Mouse (Mus musculus) stomach, embryonic 16.5 days (tissue): ENCODE results near the gene Ulk4. TPM values are rescaled to one million over a fixed set of nuclear protein-coding genes. Genes with fewer than 3 reads are reported as not detected.

Source experiments
- ATAC-seq: fragments of 200-750 bp; cut with Nextera tagmentation; 2 replicates; pipeline ENCODE4 v1.8.0; 2017; ENCODE audit warnings: moderate number of reproducible peaks, moderate TSS enrichment; ENCODE audit not compliant: insufficient read depth, low FRiP score
- H3K27ac ChIP-seq: fragments of 300-500 bp; sonication (generic); 2 replicates; pipeline ENCODE4 v1.5.1; 2014; ENCODE audit warnings: low read length
- H3K27me3 ChIP-seq: fragments of 300-500 bp; sonication (generic); 2 replicates; pipeline ENCODE4 v1.6.1; 2014; ENCODE audit warnings: low read length, control low read depth, mixed read lengths; ENCODE audit not compliant: control insufficient read depth, insufficient read depth
- H3K36me3 ChIP-seq: fragments of 300-500 bp; sonication (generic); 2 replicates; pipeline ENCODE4 v1.6.1; 2014; ENCODE audit warnings: low read length; ENCODE audit not compliant: control insufficient read depth, insufficient read depth
- H3K4me1 ChIP-seq: fragments of 300-500 bp; sonication (generic); 2 replicates; pipeline ENCODE4 v1.6.1; 2014; ENCODE audit warnings: low read length, control low read depth, mixed read lengths; ENCODE audit not compliant: control insufficient read depth, insufficient read depth
- H3K4me2 ChIP-seq: fragments of 300-500 bp; sonication (generic); 2 replicates; pipeline ENCODE4 v1.6.1; 2014; ENCODE audit warnings: low read depth, low read length, mixed read lengths
- H3K4me3 ChIP-seq: fragments of 300-500 bp; sonication (generic); replicated peaks from 2 replicates; pipeline ENCODE4 v1.5.1; 2014; ENCODE audit warnings: mild to moderate bottlenecking, low read length
- H3K9ac ChIP-seq: fragments of 300-500 bp; sonication (generic); 2 replicates; pipeline ENCODE4 v1.6.1; 2014; ENCODE audit warnings: low read length
- H3K9me3 ChIP-seq: fragments of 300-500 bp; sonication (generic); replicated peaks from 2 replicates; pipeline ENCODE4 v1.6.1; 2016; ENCODE audit warnings: low read length, control low read depth; ENCODE audit not compliant: control insufficient read depth
- WGBS: fragments of 180-500 bp; shearing (Covaris S2); extraction: QIAGEN DNeasy Blood & Tissue Kit; methylation state at CpG from one replicate; pipeline ENCODE4 v1.1.7; 2014; 5-methylcytosine and 5-hydroxymethylcytosine counted together
- polyA plus RNA-seq: library from polyadenylated mRNA; unstranded; fragments of >200 nt; fragmentation: Nextera tagmentation; extraction: Ambion mirVana; gene quantifications from 2 replicates; pipeline ENCODE4 v1.2.1, GENCODE M21; 2015

The Ulk4 gene
- polyA plus RNA-seq, 1 experiment from 2014 or later: 124 TPM

DNA sequence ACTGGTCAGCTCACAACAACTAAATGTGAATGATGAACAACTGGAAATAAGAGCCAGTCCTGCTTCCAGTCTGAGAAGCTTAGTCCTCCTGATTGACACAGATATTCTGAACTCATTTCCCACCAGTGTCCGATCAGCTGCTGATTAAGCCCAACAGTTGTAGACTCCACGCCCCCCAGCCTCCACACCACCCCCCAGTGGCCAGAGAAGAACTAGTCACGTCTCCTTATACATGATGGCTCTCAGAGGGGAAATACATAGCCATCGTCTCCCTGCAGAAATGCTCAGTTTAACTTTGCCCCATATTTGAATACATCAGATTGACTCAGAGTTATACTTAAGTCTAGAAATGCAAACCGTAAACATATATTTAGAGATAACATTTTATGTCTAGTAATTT lies 184.4 kb downstream of the Ulk4 start:
- no peak overlapping the region for H3K4me2 ChIP-seq
- H3K9ac ChIP-seq: no peak overlapping the region
- no peaks in the 10 kb centered on the region for H3K27me3 ChIP-seq
- 76% methylated on average over 5 of the region's 5 CpGs for WGBS
- no peak for ATAC-seq
- no peaks in the 10 kb centered on the region for H3K4me1 ChIP-seq
- H3K36me3 ChIP-seq: no peaks in the 10 kb centered on the region
- H3K9me3 ChIP-seq: no peaks in the 10 kb centered on the region
- H3K27ac ChIP-seq: no peak overlapping the region
- no peak overlapping the region for H3K4me3 ChIP-seq

DNA sequence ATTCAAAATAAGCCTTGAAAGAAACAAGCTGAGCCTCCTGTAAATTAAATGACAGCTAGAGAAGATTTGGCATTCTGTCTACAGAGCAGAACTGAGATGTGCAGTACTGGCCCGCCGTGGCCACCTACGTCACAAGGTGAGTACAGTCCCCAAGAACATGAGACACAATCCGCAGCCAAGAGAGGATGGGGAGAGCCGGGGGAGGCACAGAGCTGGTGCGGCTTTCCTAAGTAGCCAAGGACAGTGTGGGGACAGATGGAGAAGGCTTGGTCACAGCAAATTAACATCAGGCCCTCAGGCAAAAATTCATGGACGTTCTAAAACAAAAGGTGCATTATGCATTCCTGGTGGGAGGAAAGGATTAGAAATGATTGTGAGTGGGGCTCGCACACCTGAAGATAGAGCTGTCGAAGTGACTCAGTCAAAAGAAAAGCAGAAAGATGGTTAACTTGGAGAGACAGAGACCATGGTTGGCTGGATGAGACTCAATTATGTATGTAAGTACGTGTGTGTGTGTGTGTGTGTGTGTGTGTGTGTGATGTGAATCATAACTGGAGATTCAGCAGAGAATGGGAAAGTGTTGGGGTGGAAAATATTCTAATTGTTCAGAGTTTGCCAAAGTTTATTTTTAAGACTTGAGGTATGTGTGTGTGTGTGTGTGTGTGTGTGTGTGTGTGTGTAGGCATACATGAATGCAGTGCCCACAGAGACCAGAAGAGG lies 185.8 kb downstream of the Ulk4 start:
- Histone ChIP-seq H3K9ac (no peak overlapping the region), H3K4me1 (no peaks in the 10 kb centered on the region), H3K27ac (no peak overlapping the region), H3K9me3 (no peaks in the 10 kb centered on the region), H3K4me3 (no peak overlapping the region), H3K36me3 (no peaks in the 10 kb centered on the region), H3K27me3 (no peaks in the 10 kb centered on the region), H3K4me2 (no peak overlapping the region)
- WGBS: 81% methylated on average over 10 of the region's 10 CpGs
- no peak for ATAC-seq

DNA sequence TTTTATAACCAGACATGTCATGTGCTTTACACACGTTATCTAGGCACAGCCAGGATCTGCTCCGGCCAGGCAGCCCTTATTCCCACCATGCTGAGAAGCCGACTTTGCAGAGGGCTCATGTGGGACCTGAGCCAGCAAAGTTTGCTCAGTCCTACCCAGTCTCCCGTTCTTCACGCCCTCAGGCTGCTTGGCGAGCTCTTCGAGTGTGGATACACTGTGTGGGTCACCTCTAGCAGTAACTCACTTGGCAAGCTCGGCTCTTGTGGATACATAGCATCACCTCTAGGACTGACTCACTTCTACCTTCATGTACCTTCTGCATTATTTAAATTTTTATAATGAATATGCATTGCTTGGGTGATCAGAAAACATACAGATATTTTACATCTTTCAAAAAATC lies 189.3 kb downstream of the Ulk4 start:
- no peaks in the 10 kb centered on the region for H3K9me3 ChIP-seq
- H3K9ac ChIP-seq: no peak overlapping the region
- no peaks in the 10 kb centered on the region for H3K27me3 ChIP-seq
- H3K4me2 ChIP-seq: no peak overlapping the region
- ATAC-seq: no peak
- WGBS: 69% methylated on average over 8 of the region's 8 CpGs
- H3K27ac ChIP-seq: no peak overlapping the region
- H3K4me3 ChIP-seq: no peak overlapping the region
- no peaks in the 10 kb centered on the region for H3K36me3 ChIP-seq
- no peaks in the 10 kb centered on the region for H3K4me1 ChIP-seq

DNA sequence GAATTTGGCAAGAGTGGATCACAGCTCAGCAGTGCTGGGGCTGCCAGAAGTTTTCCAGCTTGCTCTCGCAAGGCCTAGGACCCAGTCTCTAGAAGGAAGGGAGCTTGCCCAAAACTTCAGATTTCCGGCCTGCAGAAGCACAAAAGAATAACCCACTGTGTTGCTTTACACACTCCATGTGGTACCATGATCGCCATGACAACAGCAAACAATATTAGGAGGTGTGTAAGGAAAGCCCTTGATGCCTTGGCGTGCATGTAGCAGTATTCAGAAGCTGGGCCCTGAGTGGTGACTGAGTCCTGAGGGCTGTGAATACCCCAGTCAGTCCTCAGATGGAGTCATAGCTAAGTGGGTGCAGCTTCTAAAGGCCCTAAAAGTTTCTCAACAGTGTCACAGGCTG lies 192.8 kb downstream of the Ulk4 start:
- 74% methylated on average over 4 of the region's 4 CpGs for WGBS
- no peaks in the 10 kb centered on the region for H3K27me3 ChIP-seq
- no peak for ATAC-seq
- no peaks in the 10 kb centered on the region for H3K36me3 ChIP-seq
- H3K27ac ChIP-seq: no peak overlapping the region
- no peak overlapping the region for H3K9ac ChIP-seq
- no peak overlapping the region for H3K4me3 ChIP-seq
- peaks cover 8% of the 10 kb centered on the region for H3K4me1 ChIP-seq
- H3K9me3 ChIP-seq: no peaks in the 10 kb centered on the region
- no peak overlapping the region for H3K4me2 ChIP-seq

DNA sequence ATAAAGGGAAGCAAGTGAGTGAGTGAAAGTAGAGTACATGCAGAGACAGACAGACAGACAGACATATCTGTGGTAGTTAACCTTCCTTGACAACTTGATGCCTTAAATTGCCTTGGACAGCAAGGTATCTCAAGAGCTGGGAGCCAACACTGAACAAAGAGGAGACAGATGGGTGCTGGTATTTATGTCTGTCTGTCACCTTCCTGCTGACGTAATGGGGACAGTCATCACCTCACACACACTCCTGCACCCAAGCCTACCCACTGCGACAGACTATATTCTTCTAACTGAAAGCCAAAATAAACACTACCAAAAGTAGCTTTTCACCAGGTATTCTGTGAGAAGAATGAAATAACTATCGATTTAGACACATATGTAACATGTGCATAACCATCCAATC lies 196.2 kb downstream of the Ulk4 start:
- Histone ChIP-seq H3K27ac (no peak overlapping the region), H3K9ac (no peak overlapping the region), H3K36me3 (no peaks in the 10 kb centered on the region), H3K9me3 (no peaks in the 10 kb centered on the region), H3K4me3 (no peak overlapping the region), H3K4me1 (peaks cover 9% of the 10 kb centered on the region), H3K27me3 (no peaks in the 10 kb centered on the region), H3K4me2 (no peak overlapping the region)
- ATAC-seq: no peak
- WGBS: 87% methylated on average over 3 of the region's 3 CpGs

DNA sequence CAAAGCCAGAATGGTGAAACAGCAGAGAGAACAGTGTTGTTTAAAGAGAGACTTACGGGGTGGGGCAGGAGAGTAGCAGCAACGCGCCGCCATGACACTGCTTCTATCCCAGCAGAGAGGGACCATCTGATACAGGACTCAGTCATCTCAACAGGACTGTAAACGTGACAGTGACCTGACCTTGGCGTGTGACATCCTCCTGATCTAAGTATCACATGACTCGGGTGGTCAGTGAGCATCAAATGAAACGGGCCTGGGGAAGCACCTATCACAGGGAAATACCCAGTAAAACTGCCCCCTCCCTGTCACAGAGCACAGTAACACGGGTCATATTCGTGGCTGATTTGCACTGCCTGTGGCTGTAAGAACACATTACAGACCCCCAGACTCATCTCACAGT lies 196.6 kb downstream of the Ulk4 start:
- Histone ChIP-seq H3K9ac (no peak overlapping the region), H3K27ac (no peak overlapping the region), H3K36me3 (no peaks in the 10 kb centered on the region), H3K4me1 (peaks cover 9% of the 10 kb centered on the region), H3K9me3 (no peaks in the 10 kb centered on the region), H3K4me2 (no peak overlapping the region), H3K27me3 (no peaks in the 10 kb centered on the region), H3K4me3 (no peak overlapping the region)
- no peak for ATAC-seq
- 67% methylated on average over 10 of the region's 10 CpGs for WGBS

DNA sequence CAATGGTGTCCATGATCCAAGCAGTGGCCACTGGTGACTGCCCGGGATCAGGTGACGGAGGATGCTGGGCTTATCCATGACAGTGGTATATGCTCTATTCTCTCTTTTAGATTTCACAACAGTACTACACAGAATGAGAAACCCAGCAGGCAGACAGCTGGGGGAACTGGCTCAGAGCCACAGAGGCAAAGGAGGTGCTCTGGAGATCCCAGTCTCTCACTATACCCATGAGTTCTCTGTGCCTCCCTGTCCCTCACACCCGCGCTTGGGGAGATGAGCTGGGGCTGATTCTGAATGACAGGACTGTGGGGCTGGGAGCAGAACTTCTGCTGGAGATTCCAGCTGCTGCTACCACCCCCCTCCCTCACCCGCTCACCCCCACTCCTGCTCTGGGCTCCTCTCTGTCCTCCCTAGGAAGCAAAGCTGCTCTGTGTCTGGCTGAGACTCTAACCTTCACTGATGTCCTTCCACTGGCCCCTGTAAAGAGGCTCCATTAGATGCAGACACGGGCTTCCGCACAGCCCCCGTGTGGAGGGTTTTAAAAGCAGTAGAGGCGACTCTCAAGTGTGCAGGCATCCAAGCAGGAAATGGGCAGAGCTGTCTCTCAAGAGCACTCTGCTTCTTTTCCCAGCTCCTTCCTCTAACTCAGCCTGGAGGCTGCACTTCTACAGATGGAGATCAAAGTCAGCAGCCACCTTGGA lies 197.5 kb downstream of the Ulk4 start:
- H3K9ac ChIP-seq: no peak overlapping the region

DNA sequence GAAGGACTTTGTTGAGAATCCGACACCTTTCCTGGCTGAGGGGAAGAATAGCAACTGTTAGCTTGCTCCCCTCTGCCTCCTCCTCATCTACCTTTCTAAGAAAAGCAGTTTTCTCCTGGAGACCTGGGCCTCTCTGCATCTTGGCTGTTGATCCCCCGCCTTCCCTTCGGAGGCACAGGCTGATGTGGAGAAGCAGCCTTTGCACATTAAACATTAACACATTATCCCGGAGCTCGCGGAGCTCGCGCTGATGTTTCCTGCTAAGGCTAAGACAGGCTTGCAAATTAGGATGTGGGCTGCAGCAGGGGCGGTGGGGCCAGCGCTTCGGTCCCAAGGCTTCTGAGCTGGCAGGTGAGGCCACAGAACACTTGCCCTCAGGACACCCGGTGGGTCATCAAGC lies 200.7 kb downstream of the Ulk4 start:
- WGBS: 26% methylated on average over 12 of the region's 12 CpGs
- no peak for ATAC-seq
- no peak overlapping the region for H3K9ac ChIP-seq

More for the DNA sequence above, 197.5 kb downstream of the Ulk4 start:
- no peak overlapping the region for H3K4me2 ChIP-seq
- no peak overlapping the region for H3K4me3 ChIP-seq
- peak; percentile 54; the same call in 1 of the 2 replicates for ATAC-seq
- 39% methylated on average over 9 of the region's 9 CpGs for WGBS
- H3K27ac ChIP-seq: peak overlapping the region; percentile 50; the same call in 1 of the 2 replicates
- H3K27me3 ChIP-seq: no peaks in the 10 kb centered on the region
- H3K36me3 ChIP-seq: no peaks in the 10 kb centered on the region
- H3K4me1 ChIP-seq: peaks cover 9% of the 10 kb centered on the region
- no peaks in the 10 kb centered on the region for H3K9me3 ChIP-seq

DNA sequence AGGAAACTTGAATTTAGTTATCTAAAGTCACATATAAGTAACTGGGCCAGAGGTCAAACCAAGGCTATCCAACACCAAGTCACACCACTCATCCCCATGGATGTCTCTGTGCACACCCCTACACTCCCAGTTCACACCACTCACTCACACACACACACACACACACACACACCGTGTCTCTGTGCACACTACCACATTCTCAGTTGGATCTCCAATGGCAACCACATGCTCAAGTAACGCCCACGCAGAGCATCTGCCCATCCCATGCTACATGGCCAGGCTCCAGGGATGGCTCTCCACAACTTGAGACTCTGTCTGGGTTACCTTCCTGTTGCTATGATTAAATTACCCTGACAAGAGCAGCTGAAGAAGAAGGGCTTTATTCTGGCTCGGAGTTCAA lies 201.8 kb downstream of the Ulk4 start:
- ATAC-seq: no peak

More for the DNA sequence above, 200.7 kb downstream of the Ulk4 start:
- H3K9me3 ChIP-seq: no peaks in the 10 kb centered on the region
- H3K36me3 ChIP-seq: no peaks in the 10 kb centered on the region
- H3K4me3 ChIP-seq: no peak overlapping the region
- no peak overlapping the region for H3K4me2 ChIP-seq
- H3K27ac ChIP-seq: no peak overlapping the region
- no peaks in the 10 kb centered on the region for H3K27me3 ChIP-seq
- peaks cover 9% of the 10 kb centered on the region for H3K4me1 ChIP-seq

More for the DNA sequence above, 201.8 kb downstream of the Ulk4 start:
- Histone ChIP-seq H3K4me1 (peaks cover 9% of the 10 kb centered on the region), H3K9me3 (no peaks in the 10 kb centered on the region), H3K36me3 (no peaks in the 10 kb centered on the region), H3K4me2 (no peak overlapping the region), H3K27me3 (no peaks in the 10 kb centered on the region), H3K27ac (no peak overlapping the region), H3K4me3 (no peak overlapping the region), H3K9ac (no peak overlapping the region)
- WGBS: 84% methylated on average over 4 of the region's 4 CpGs
